Mouse (Mus musculus) megakaryocyte-erythroid progenitor cell, adult 5 weeks (primary cell): ENCODE data around the gene Serpina1f. TPM values are rescaled to one million over a fixed set of nuclear protein-coding genes. Genes with fewer than 3 reads are reported as not detected.

Source experiments
- polyA plus RNA-seq: library from polyadenylated mRNA; stranded (reverse); fragments of >175 nt; gene quantifications from 2 replicates; pipeline ENCODE4 v1.2.3, GENCODE M21; 2012

The Serpina1f gene
- polyA plus RNA-seq, result not detected in 2 replicates

GRCm38 (mm10) chr12:103695429-103695828, at the start of gene Serpina1f:
Gene Serpina1f (minus strand): TSS chr12:103695529.

GRCm38 (mm10) chr12:103676039-103676438, 19.3 kb downstream of the Serpina1f start, which contains the start of gene Serpina16:
Gene Serpina16 (minus strand): TSS chr12:103676139.

GRCm38 (mm10) chr12:103656848-103657626, 38.3 kb downstream of the Serpina1f start, which contains the start of gene Serpina6:
Gene Serpina6 (minus strand): TSS chr12:103657212.

Other genes with a start within 250 kb of the Serpina1f start
- gene Ifi27l2b, start 238.3 kb downstream of the Serpina1f start, polyA plus RNA-seq, result not detected in 2 replicates
- 0.02 and 0.10 TPM in 2 replicates for gene Ppp4r4, start 163.2 kb downstream of the Serpina1f start, polyA plus RNA-seq
- not detected in 2 replicates for gene Serpina10, start 64.1 kb downstream of the Serpina1f start, polyA plus RNA-seq
- not detected in 2 replicates for gene Serpina6, start 38.3 kb downstream of the Serpina1f start, polyA plus RNA-seq
- gene Serpina16, start 19.4 kb downstream of the Serpina1f start, polyA plus RNA-seq, result not detected in 2 replicates
- not detected in 2 replicates for gene Serpina1d, start 78.1 kb upstream of the Serpina1f start, polyA plus RNA-seq
- gene Serpina1b, start 134.8 kb upstream of the Serpina1f start, polyA plus RNA-seq, result not detected in 2 replicates
- gene Serpina1a, start 168.0 kb upstream of the Serpina1f start, polyA plus RNA-seq, result not detected in 2 replicates
- not detected in 2 replicates for gene Serpina1c, start 209.4 kb upstream of the Serpina1f start, polyA plus RNA-seq